Mouse (Mus musculus): Measurements from ENCODE around the gene Zfp990. TPM values are rescaled to one million over a fixed set of nuclear protein-coding genes. Genes with fewer than 3 reads are reported as not detected.

The Zfp990 gene
- total RNA-seq, 2 experiments from 2014 or later, result 1.2 to 1.3 TPM

Other genes starting within 250 kb of the Zfp990 start
- under 1 TPM; 0.19 to 0.23 TPM for gene Tnfrsf8, start 195.6 kb upstream of the Zfp990 start, total RNA-seq (2021)
- 1 to 10 TPM; 3.1 to 3.2 TPM for gene Gm13212, start 74.4 kb downstream of the Zfp990 start, total RNA-seq (2021)
- gene Zfp980, start 159.9 kb downstream of the Zfp990 start, total RNA-seq (2021), result under 1 TPM; 0.25 to 0.52 TPM

Measured in heart, postnatal 4 days (tissue).